Mouse (Mus musculus) MEL (cell line): Measurements from ENCODE around the gene Naglu. TPM values are rescaled to one million over a fixed set of nuclear protein-coding genes. Genes with fewer than 3 reads are reported as not detected.
A peak's percentile ranks its signal among the peaks of the same experiment; 100 is the strongest.

Experiments used
- DNase-seq: peaks from one replicate; pipeline ENCODE4 v3.0.0; 2011; ENCODE audit warnings: low read depth, low spot score
- H3K27ac ChIP-seq: 2 replicates; pipeline ENCODE4 v1.5.1; 2012; ENCODE audit warnings: low read depth, mild to moderate bottlenecking, control low read depth, low read length, moderate library complexity; ENCODE audit not compliant: control insufficient read depth
- H3K27me3 ChIP-seq, 2 experiments: fragments of 150-350 bp in 1 of 2; sonication (generic) in 1 of 2; 2 replicates each; pipeline ENCODE4 v1.6.1; 2012; ENCODE audit warnings: low read length in 2 of 2, mild to moderate bottlenecking in 2 of 2, improper control_type of control experiment in 1 of 2, moderate library complexity in 1 of 2; ENCODE audit not compliant: insufficient read depth in 2 of 2, control insufficient read depth in 1 of 2
- H3K36me3 ChIP-seq, 2 experiments: 2 replicates each; pipeline ENCODE4 v1.6.1; 2012 to 2014; ENCODE audit warnings: low read length in 2 of 2, improper control_type of control experiment in 1 of 2, inconsistent platforms in 1 of 2, mild to moderate bottlenecking in 1 of 2; ENCODE audit not compliant: insufficient read depth in 2 of 2, control insufficient read depth in 1 of 2
- H3K4me1 ChIP-seq, 2 experiments: fragments of 150-350 bp in 1 of 2; sonication (generic) in 1 of 2; 2 replicates each; pipeline ENCODE4 v1.6.1; 2012; ENCODE audit warnings: low read length in 2 of 2, improper control_type of control experiment in 1 of 2, mild to moderate bottlenecking in 1 of 2; ENCODE audit not compliant: insufficient read depth in 2 of 2, control insufficient read depth in 1 of 2
- H3K4me3 ChIP-seq, 2 experiments: fragments of 150-350 bp in 1 of 2; sonication (generic) in 1 of 2; 2 replicates each; pipeline ENCODE4 v1.5.1; 2012; ENCODE audit warnings: low read depth in 2 of 2, low read length in 2 of 2, mild to moderate bottlenecking in 2 of 2, moderate library complexity in 2 of 2, control low read depth in 1 of 2, improper control_type of control experiment in 1 of 2; ENCODE audit not compliant: control insufficient read depth in 1 of 2, insufficient read depth in 1 of 2
- H3K79me2 ChIP-seq: 2 replicates; pipeline ENCODE4 v1.6.1; 2012; ENCODE audit warnings: mild to moderate bottlenecking, low read length, moderate library complexity; ENCODE audit not compliant: control insufficient read depth, poor library complexity, insufficient read depth
- H3K9ac ChIP-seq: 2 replicates; pipeline ENCODE4 v1.6.1; 2012; ENCODE audit warnings: low read depth, mild to moderate bottlenecking, control low read depth, low read length, moderate library complexity; ENCODE audit not compliant: control insufficient read depth, poor library complexity, severe bottlenecking
- H3K9me3 ChIP-seq: fragments of 150-350 bp; sonication (generic); replicated peaks from 2 replicates; pipeline ENCODE4 v1.6.1; 2012; ENCODE audit warnings: mild to moderate bottlenecking, low read length, improper control_type of control experiment, moderate library complexity; ENCODE audit not compliant: insufficient read depth
- BHLHE40 ChIP-seq: IDR thresholded peaks from 2 replicates; pipeline ENCODE4 v1.6.1; 2012; ENCODE audit warnings: low read depth, mild to moderate bottlenecking, inconsistent platforms, low read length, improper control_type of control experiment, borderline replicate concordance
- CTCF ChIP-seq, 3 experiments: IDR thresholded peaks in 2 of 3; conservative IDR thresholded peaks in 1 of 3; 2 replicates each; pipeline ENCODE4 v1.5.1; 2011 to 2012; ENCODE audit warnings: low read length in 3 of 3, low read depth in 2 of 3, mild to moderate bottlenecking in 2 of 3, improper control_type of control experiment in 1 of 3, inconsistent platforms in 1 of 3, mixed read lengths in 1 of 3, moderate library complexity in 1 of 3; ENCODE audit not compliant: control insufficient read depth in 1 of 3, insufficient read depth in 1 of 3, poor library complexity in 1 of 3, severe bottlenecking in 1 of 3
- ELF1 ChIP-seq: IDR thresholded peaks from 2 replicates; pipeline ENCODE4 v1.6.1; 2014; ENCODE audit warnings: low read depth, mild to moderate bottlenecking, inconsistent platforms, low read length, improper control_type of control experiment, moderate library complexity
- HCFC1 ChIP-seq: IDR thresholded peaks from 2 replicates; pipeline ENCODE4 v1.6.1; 2012; ENCODE audit warnings: low read depth, mild to moderate bottlenecking, inconsistent platforms, low read length, improper control_type of control experiment, moderate library complexity
- MAFK ChIP-seq: IDR thresholded peaks from 2 replicates; pipeline ENCODE4 v1.6.1; 2011; ENCODE audit warnings: low read depth, mild to moderate bottlenecking, low read length, improper control_type of control experiment, borderline replicate concordance
- MEF2A ChIP-seq: IDR thresholded peaks from 2 replicates; pipeline ENCODE4 v1.6.1; 2014; ENCODE audit warnings: low read depth, mild to moderate bottlenecking, inconsistent platforms, low read length, improper control_type of control experiment; ENCODE audit not compliant: poor library complexity, insufficient replicate concordance, severe bottlenecking; ENCODE audit errors: extremely low read depth
- MXI1 ChIP-seq: IDR thresholded peaks from 2 replicates; pipeline ENCODE4 v1.6.1; 2011; ENCODE audit warnings: mild to moderate bottlenecking, low read depth, low read length, improper control_type of control experiment
- MYB ChIP-seq: IDR thresholded peaks from 2 replicates; pipeline ENCODE4 v1.6.1; 2011; ENCODE audit warnings: mild to moderate bottlenecking, low read depth, low read length, improper control_type of control experiment
- NELFE ChIP-seq: IDR thresholded peaks from 2 replicates; pipeline ENCODE4 v1.6.1; 2011; ENCODE audit warnings: low read depth, low read length, improper control_type of control experiment
- POLR2A ChIP-seq, 2 experiments: IDR thresholded peaks; 2 replicates each; pipeline ENCODE4 v1.6.1; 2011 to 2012; ENCODE audit warnings: low read length in 2 of 2, mild to moderate bottlenecking in 2 of 2, control low read depth in 1 of 2, improper control_type of control experiment in 1 of 2, low read depth in 1 of 2, moderate library complexity in 1 of 2; ENCODE audit not compliant: control insufficient read depth in 1 of 2, insufficient read depth in 1 of 2, poor library complexity in 1 of 2
- POLR2AphosphoS2 ChIP-seq: IDR thresholded peaks from 2 replicates; pipeline ENCODE4 v1.6.1; 2011; ENCODE audit warnings: low read length, improper control_type of control experiment
- RAD21 ChIP-seq: IDR thresholded peaks from 2 replicates; pipeline ENCODE4 v1.6.1; 2011; ENCODE audit warnings: mild to moderate bottlenecking, low read depth, low read length, improper control_type of control experiment
- TAL1 ChIP-seq: IDR thresholded peaks from 2 replicates; pipeline ENCODE4 v1.6.1; 2012; ENCODE audit warnings: mild to moderate bottlenecking, inconsistent platforms, low read length, moderate library complexity, mixed read lengths
- UBTF ChIP-seq: IDR thresholded peaks from 2 replicates; pipeline ENCODE4 v1.6.1; 2012; ENCODE audit warnings: low read depth, mild to moderate bottlenecking, inconsistent platforms, low read length, improper control_type of control experiment, moderate library complexity, borderline replicate concordance; ENCODE audit not compliant: insufficient read depth
- polyA plus RNA-seq, 2 experiments: library from polyadenylated mRNA; stranded (reverse) in 1 of 2; unstranded in 1 of 2; fragments of >175 nt in 1 of 2; fragments of >200 nt in 1 of 2; gene quantifications; 2 replicates each; pipeline versions ENCODE4 v1.2.1 to v1.2.4; 2012; ENCODE audit warnings: low replicate concordance in 2 of 2, low read depth in 1 of 2; ENCODE audit not compliant: insufficient read length in 2 of 2, insufficient read depth in 1 of 2, missing spikeins in 1 of 2
- total RNA-seq: library from RNA; depleted of rRNA; stranded (reverse); fragments of 300-350 nt; gene quantifications from 2 replicates; pipeline ENCODE4 v1.2.3, GENCODE M21; 2012

The Naglu gene
- total and polyA plus RNA-seq, 3 experiments, result 1.5 to 3.1 TPM; not detected in 1

DNA sequence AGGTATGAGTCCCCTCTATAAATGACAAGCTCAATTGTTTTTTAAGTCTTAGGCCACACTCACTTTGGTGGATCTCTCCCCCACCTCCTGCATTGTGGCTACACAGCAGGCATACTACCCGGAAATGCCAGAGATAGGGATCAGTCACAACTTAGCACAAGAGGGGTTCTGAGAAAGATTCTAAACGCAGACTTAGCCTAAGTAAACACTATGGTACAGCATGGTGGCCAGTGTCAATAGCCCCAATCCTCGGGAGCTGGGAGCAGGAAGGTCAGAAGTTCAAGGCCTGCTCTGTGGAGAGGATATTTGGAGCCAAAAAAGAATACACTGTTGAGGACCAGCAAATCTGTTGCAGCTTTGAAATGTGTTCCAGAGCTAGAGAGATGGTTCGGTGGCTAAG is 48.3 kb downstream of the Naglu start:
- H3K36me3 ChIP-seq, result peaks cover 4 to 26% of the 10 kb centered on the region in 2 experiments

DNA sequence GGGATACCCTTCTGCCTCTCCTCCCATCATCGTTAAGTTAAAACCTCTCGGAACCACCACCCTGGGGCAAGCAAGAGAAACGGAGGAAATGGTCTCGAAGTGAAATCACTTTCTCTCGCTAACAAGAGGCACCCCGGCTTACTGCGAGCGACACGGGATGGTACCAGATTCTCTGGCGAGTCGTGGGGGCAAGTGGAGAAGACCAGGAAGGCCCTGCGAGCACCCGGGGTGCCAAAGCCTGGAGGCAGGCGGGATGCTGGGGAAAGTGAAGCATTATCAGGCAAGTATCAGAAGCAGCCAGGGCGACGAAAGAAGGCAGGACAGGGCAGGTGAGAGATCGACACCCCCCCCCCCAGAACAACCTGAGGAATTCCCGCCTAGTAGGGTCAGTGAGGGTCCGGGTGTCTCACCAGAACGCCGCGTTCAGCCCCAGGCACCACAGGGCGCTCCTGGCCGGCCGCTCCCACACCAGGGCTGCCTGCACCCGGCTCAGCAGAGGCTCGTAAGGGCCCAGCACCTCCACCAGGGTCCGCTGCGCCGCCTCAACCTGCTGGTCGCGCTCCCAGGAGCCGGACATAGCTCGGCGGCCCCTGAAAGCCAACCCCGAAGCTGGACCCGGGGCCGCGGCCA is 49.4 kb downstream of the Naglu start:
- Histone ChIP-seq H3K36me3 (peaks cover 2 to 26% of the 10 kb centered on the region in 2 experiments; a peak in 3 of 4 replicates), H3K4me3 (peak overlapping the region; percentile 77 to 84), H3K9ac (peak overlapping the region; percentile 83), H3K9me3 (no peaks in the 10 kb centered on the region), H3K27ac (peak overlapping the region; percentile 37), H3K4me1 (peaks cover 11 to 16% of the 10 kb centered on the region in 2 experiments), H3K79me2 (peaks cover 43% of the 10 kb centered on the region), H3K27me3 (no peaks in the 10 kb centered on the region)
- peak; percentile 55 for DNase-seq
- TF ChIP-seq UBTF, result 0 out of 2 replicates have a peak, but pooled peaks have one; percentile 84
- TF ChIP-seq HCFC1, result no peak
- peak in 1 of 2 experiments; percentile 96; a peak in 2 of 4 replicates for TF ChIP-seq POLR2A (IDR thresholded peaks at IDR 0.05; ENCODE audit: control insufficient read depth in 1 of 2, insufficient read depth in 1 of 2, low read depth in 1 of 2, low read length in 2 of 2, poor library complexity in 1 of 2)
- TF ChIP-seq NELFE, result no peak
- peak; percentile 46 for TF ChIP-seq MXI1
- no peak for TF ChIP-seq MAFK
- 0 out of 6 replicates have a peak, but pooled peaks of 1 of the 3 experiments have one; percentile 2 for TF ChIP-seq CTCF (IDR thresholded peaks at IDR 0.05 in 2 of 3, conservative IDR thresholded peaks at IDR 0.05 in 1 of 3; ENCODE audit: control insufficient read depth in 1 of 3, insufficient read depth in 1 of 3, low read depth in 2 of 3, low read length in 3 of 3, poor library complexity in 1 of 3, severe bottlenecking in 1 of 3)
- TF ChIP-seq RAD21, result no peak
- no peak for TF ChIP-seq ELF1
- no peak for TF ChIP-seq BHLHE40
- TF ChIP-seq TAL1, result no peak
- no peak for TF ChIP-seq MEF2A
- TF ChIP-seq MYB, result no peak
- TF ChIP-seq POLR2AphosphoS2, result no peak

More for the DNA sequence above, 48.3 kb downstream of the Naglu start:
- H3K4me1 ChIP-seq, result peaks cover 11 to 16% of the 10 kb centered on the region in 2 experiments
- no peaks in the 10 kb centered on the region for H3K9me3 ChIP-seq
- H3K4me3 ChIP-seq, result peak overlapping the region in 1 of 2 experiments; percentile 77; a peak in 2 of 4 replicates
- peak overlapping the region; percentile 83 for H3K9ac ChIP-seq
- no peak overlapping the region for H3K27ac ChIP-seq
- DNase-seq, result no peak
- peaks cover 48% of the 10 kb centered on the region for H3K79me2 ChIP-seq
- H3K27me3 ChIP-seq, result no peaks in the 10 kb centered on the region
- TF ChIP-seq ELF1 (peak; percentile 44; the same call in 1 of the 2 replicates), BHLHE40 (no peak)
